Mouse (Mus musculus): ENCODE results near the gene Zfp263. TPM values are rescaled to one million over a fixed set of nuclear protein-coding genes. Genes with fewer than 3 reads are reported as not detected.

Gene Zfp263
- total RNA-seq, 4 experiments from 2014 or later: 19.0 to 21.0 (median 20.6) TPM

Other genes with a start within 250 kb of the Zfp263 start
- not detected for gene Olfr161, start 153.1 kb upstream of the Zfp263 start, total RNA-seq (2022)
- gene Mefv, start 26.0 kb upstream of the Zfp263 start, total RNA-seq (2022): not detected
- gene Olfr15, start 86.8 kb downstream of the Zfp263 start, total RNA-seq (2022): not detected
- gene Zfp174, start 103.2 kb downstream of the Zfp263 start, total RNA-seq (2022): 1 to 10 TPM; 4.1 to 5.0 (median 4.3) TPM
- gene Naa60, start 128.3 kb downstream of the Zfp263 start, total RNA-seq (2022): 100 to 1,000 TPM in 3 of 4 experiments, 10 to 100 TPM in 1; 96.9 to 125 (median 103) TPM
- gene Zfp597, start 140.5 kb downstream of the Zfp263 start, total RNA-seq (2022): 10 to 100 TPM; 21.3 to 29.5 (median 24.6) TPM
- under 1 TPM in 1 of 4 experiments, not detected in 3; 0.68 TPM for gene Gm20695, start 140.6 kb downstream of the Zfp263 start, total RNA-seq (2022)
- gene 1700037C18Rik, start 164.6 kb downstream of the Zfp263 start, total RNA-seq (2022): 1 to 10 TPM; 5.4 to 9.3 (median 7.2) TPM
- 10 to 100 TPM; 29.9 to 33.1 (median 31.7) TPM for gene Cluap1, start 164.7 kb downstream of the Zfp263 start, total RNA-seq (2022)
- gene Nlrc3, start 232.5 kb downstream of the Zfp263 start, total RNA-seq (2022): 1 to 10 TPM; 2.5 to 3.4 (median 2.6) TPM